Mouse (Mus musculus) spleen, adult 2 months (tissue): ENCODE data around the gene Auts2.

Experiments
- CTCF ChIP-seq: fragments of 200-500 bp; IDR thresholded peaks from 2 replicates; pipeline ENCODE4 v1.5.1; 2011; ENCODE audit warnings: mild to moderate bottlenecking, inconsistent platforms; ENCODE audit not compliant: insufficient read depth, insufficient read length, insufficient replicate concordance; ENCODE audit errors: extremely low read depth
- POLR2A ChIP-seq: fragments of 200-500 bp; IDR thresholded peaks from 2 replicates; pipeline ENCODE4 v1.6.1; 2011; ENCODE audit warnings: low read depth, low read length, inconsistent platforms

DNA sequence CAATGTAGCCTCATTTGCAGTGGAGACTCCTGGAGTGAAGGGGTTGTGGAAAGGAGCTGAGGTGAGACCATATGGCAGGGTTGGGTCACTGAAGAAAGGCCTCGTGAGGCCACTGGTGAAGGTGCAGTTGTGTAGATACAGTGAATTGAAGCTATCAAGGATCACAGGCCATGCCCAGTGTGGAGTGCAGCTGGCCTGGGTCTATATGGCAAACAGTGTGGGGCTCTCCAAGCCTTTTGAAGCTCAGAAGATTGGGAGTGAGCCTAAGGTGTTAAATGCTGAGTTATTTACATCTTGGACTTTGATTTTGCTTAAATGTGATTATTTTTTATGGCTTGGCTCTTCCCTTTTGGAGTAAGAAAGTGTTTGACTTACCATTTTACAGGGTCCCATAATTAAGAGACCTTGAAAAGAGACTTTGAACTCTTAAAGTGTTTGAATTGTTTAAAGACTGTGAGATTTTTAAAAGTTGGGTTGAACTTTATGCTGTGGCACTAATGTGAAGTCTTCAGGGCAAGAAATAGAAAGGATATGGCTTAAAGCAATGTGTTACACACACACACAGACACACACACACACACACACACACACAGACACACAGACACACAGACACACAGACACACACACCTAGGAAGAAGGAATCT, 1127.1 kb downstream of the Auts2 start:
- TF ChIP-seq CTCF (no peak), POLR2A (no peak)
